Mouse (Mus musculus) cortical plate, adult 2 months (tissue): Measurements from ENCODE around the gene Vmn2r21. TPM values are rescaled to one million over a fixed set of nuclear protein-coding genes. Genes with fewer than 3 reads are reported as not detected.
"Not testable (repeated sequence)": the region's sequence is repeated elsewhere in the genome, so short reads cannot be mapped to it uniquely, and the experiment has no call there.

Source experiments
- H3K27ac ChIP-seq: fragments of 200-500 bp; 2 replicates; pipeline ENCODE4 v1.5.1; 2012; ENCODE audit warnings: low read length, control low read depth, inconsistent platforms; ENCODE audit not compliant: insufficient read depth
- H3K4me1 ChIP-seq: fragments of 200-500 bp; 2 replicates; pipeline ENCODE4 v1.6.1; 2011; ENCODE audit warnings: low read length; ENCODE audit not compliant: control insufficient read depth, insufficient read depth
- H3K4me3 ChIP-seq: fragments of 200-500 bp; 2 replicates; pipeline ENCODE4 v1.5.1; 2011; ENCODE audit warnings: mild to moderate bottlenecking, low read length, control low read depth; ENCODE audit not compliant: insufficient read depth
- polyA plus RNA-seq: library from polyadenylated mRNA; depleted of rRNA; stranded (reverse); fragments of >200 nt; gene quantifications from 2 replicates; pipeline ENCODE4 v1.2.3, GENCODE M21; 2012; rRNA removed

The Vmn2r21 gene
- not detected in 2 replicates for polyA plus RNA-seq

DNA sequence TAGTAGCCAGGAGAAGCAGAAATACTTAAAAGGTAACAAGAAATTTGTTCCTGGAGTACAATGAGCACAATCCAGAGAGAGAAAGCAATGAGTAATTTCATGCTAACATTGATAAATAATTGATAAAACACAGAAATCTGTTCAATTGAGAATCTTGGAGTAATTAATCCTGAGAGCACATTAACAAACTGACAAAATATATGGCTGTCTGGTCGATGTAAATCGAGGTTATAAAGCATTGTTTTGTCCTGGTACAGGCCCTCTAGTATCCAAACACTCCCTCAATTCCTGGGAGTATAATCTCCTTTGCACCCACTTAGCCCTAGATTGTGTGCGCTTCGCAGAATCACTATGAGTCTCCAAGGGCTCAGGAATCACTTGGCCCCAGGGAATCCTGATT, at the start of gene Vmn2r21:
TSS of gene Vmn2r21 (minus strand) at position 101 of the 400 bp plus-strand sequence.
- H3K4me3 ChIP-seq, result not testable (repeated sequence)

DNA sequence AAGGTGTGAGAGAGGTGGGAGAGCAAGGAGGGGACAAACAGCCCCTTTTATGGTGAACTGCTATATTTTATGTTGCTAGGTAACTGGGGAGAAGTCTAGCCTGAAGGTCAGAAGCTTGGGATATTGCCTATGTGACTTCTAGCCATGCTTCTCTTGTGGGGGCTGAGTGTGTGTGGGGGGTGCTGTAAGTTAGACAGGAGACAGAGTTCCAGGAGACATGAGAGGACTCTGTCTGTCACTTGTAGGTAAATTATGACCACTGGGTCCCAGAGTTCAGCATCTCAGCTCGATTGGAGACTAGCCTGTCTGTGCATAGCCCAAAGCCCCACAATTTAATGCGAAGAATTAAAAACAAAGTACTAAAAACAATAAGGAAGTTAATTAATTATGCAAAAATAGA, 41.5 kb upstream of the Vmn2r21 start:
- not testable (repeated sequence) for H3K27ac ChIP-seq, H3K4me3 ChIP-seq, H3K4me1 ChIP-seq

More for the DNA sequence above, at the start of gene Vmn2r21:
- not testable (repeated sequence) for H3K27ac ChIP-seq, H3K4me1 ChIP-seq

GRCm38 (mm10) chr6:123539755-123540154, 6.5 kb upstream of the Vmn2r21 start:
- H3K4me3 ChIP-seq, H3K4me1 ChIP-seq, H3K27ac ChIP-seq: not testable (repeated sequence)

DNA sequence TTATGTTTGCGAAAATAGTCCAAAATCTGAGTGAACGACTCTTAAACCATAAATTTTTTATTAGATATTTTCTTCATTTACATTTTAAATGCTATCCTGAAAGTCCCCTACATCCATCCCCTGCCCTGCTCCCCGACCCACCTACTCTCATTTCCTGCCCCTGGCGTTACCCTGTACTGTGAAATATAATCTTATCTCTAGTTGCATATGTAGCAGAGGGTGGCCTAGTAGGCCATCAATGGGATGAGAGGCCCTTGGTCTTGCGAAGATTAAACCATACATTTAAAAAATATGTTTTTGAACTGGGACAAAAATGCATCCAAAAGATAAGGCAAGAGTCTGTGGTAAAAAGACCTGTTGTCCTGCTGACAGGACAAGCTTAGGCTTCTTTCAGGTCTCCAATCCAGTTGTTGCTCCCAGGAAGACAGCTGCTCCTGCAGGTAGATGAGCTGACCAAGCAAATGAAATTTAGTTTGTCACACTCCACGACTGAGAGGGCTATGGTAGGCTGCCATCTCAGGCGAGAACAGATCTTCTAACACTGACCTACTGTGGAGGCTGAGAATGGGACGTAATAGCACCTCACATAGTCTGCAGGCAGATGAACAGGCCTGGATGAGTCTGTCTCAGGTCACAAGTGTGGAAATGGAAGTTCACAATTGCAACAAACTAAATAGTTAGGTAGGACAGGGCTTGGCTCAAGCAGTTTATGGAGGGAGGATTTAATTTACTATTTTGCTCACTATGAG, 10.8 kb downstream of the Vmn2r21 start:
- not testable (repeated sequence) for H3K27ac ChIP-seq

DNA sequence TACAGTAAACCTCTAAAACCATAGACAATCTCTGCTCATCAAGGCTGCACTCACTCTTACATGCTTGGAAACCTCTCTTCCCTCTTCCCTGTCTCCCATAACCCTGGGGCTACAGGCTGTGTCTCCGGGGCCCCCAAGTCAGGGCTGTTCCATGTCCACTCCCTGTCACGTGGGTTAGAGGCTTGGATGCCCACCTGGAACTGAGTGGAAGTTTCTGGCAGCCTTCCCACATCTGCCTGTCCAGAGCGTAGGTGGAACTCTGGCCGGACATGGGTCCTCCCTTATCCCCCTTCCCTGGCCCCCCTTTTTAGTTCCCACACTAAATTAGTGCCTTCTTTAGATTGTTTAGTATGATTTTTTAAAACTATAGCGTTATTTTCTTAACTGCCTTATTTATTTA, 60.2 kb downstream of the Vmn2r21 start:
- not testable (repeated sequence) for H3K27ac ChIP-seq, H3K4me3 ChIP-seq, H3K4me1 ChIP-seq

More for the DNA sequence above, 10.8 kb downstream of the Vmn2r21 start:
- not testable (repeated sequence) for H3K4me1 ChIP-seq, H3K4me3 ChIP-seq

DNA sequence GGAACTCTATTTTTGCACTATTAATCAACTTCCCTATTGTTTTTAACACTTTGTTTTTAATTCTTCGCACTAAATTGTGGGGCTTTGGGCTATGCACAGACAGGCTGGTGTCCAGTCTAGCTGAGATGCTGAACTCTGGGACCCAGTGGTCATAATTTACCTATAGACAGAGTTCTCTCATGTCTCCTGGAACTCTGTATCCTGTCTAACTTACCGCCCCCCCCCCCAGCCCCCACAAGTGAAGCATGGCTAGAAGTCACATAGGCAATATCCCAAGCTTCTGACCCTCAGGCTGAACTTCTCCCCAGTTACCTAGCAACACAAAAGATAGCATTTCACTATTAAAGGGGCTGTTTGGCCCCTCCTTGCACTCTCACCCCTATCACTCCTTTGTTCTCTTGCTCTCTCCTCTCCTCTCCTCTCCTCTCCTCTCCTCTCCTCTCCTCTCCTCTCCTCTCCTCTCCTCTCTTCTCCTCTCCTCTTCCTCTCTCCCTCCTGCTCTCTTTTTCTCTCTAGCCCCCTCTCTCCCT, 60.7 kb downstream of the Vmn2r21 start:
- not testable (repeated sequence) for H3K27ac ChIP-seq, H3K4me3 ChIP-seq, H3K4me1 ChIP-seq

DNA sequence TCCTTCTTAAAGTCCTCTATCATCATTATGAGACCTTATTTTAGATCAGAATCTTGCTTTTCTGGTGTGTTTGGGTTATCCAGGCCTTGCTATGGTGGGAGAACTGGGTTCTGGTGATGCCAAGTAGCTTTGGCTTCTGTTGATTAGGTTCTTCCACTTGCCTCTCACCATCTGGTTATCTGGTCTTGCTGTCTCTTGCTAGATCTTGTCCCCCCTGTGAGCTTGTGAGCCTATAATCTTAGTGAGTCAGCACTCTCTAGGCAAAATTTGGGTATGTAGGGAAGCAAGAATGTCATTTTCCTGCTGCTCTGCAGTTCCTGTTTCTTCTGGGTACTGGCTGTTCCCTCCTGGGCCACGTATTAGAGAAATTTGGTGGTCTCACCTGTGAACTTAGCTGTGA, 64.6 kb downstream of the Vmn2r21 start:
- H3K4me3 ChIP-seq, H3K4me1 ChIP-seq, H3K27ac ChIP-seq: not testable (repeated sequence)

Other genes starting within 250 kb of the Vmn2r21 start
- not detected in 2 replicates for gene Clec4e, start 243.5 kb downstream of the Vmn2r21 start, polyA plus RNA-seq
- gene Vmn2r19, start 225.1 kb downstream of the Vmn2r21 start, polyA plus RNA-seq, result not detected in 2 replicates
- gene Vmn2r20, start 115.3 kb downstream of the Vmn2r21 start, polyA plus RNA-seq, result not detected in 2 replicates
- not detected in 2 replicates for gene Vmn2r22, start 117.3 kb upstream of the Vmn2r21 start, polyA plus RNA-seq
- gene Vmn2r23, start 169.3 kb upstream of the Vmn2r21 start, polyA plus RNA-seq, result not detected in 2 replicates
- gene Vmn2r24, start 245.5 kb upstream of the Vmn2r21 start, polyA plus RNA-seq, result not detected in 2 replicates